Mouse (Mus musculus): ENCODE results near the gene Inhbb.

Gene Inhbb

DNA sequence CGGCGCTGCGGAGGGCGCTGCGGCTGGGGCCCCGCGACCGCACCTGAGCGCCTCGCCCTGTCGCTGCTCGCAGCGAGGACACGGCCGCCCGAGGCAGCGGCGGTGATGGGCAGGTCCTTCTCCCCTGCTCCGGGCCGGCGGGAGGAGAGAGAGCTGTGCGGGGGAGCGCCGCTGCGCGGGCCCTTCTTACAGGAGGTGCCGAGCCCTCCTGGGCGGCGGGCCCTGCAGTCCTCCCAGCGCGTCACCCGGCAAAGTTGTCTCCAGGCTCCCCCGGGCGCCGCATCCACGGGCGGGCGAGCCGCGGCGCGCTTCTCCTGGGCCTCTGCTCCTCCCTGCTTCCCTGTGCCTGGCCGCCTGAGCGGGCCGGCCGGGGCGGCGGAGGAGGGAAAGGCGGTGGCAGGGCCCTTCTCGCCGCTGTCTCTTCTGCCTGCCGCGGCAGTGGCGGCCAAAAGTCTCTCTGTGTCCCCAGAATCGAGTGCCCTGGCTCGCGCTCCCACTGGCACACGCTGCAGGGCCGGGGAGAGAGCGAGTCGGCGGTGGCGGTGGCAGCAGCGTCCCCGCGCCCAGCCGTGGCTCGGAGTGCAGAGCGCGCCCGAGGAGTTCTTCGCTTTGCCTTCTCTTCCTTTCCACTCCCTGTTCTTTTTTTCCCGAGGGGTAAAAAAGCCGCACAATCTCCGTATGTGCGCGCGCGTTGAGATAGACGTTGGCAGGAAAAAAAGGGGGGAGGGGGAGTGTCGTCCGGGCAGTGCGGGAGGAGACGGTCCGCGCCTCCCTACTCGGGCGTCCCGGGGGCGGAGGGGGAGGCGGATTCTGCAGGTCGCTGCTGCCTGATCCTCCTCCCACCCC lies at the start of gene Inhbb:
Inhbb (minus strand) TSS at position 673 of the 846 bp plus-strand sequence.
- peak; percentile 82 for DNase-seq (ENCODE audit: low spot score)

DNA sequence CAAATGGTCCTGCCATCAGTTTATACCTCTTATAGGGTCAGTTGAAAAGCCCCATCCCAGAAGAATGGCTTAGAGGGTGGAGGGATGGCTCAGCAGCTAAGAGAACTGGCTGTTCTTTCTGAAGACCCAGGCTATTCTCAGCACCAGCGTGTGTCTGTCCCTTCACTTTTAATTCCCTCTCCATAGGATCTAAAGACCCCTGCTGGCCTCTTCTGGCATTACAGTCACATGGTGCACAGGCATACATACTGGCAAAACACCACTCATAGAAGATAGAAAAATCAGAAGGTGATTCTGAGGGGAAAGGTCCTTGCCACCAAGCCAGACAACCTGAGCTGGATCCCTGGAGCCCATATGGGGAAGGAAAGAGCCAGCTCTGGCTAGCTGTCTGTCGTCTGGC lies 41.3 kb upstream of the Inhbb start:
- DNase-seq (ENCODE audit: low spot score), result peak; percentile 84

- DNase-seq (ENCODE audit: low spot score), result no peak
These were observed 38.0 kb upstream of the Inhbb start for GRCm38 (mm10) chr1:119460062-119460461.

- DNase-seq (ENCODE audit: low spot score), result peak; percentile 73
These were observed 36.1 kb upstream of the Inhbb start for GRCm38 (mm10) chr1:119457993-119458605.

GRCm38 (mm10) chr1:119457528-119457855 lies 35.4 kb upstream of the Inhbb start:
- DNase-seq (ENCODE audit: low spot score), result no peak

DNA sequence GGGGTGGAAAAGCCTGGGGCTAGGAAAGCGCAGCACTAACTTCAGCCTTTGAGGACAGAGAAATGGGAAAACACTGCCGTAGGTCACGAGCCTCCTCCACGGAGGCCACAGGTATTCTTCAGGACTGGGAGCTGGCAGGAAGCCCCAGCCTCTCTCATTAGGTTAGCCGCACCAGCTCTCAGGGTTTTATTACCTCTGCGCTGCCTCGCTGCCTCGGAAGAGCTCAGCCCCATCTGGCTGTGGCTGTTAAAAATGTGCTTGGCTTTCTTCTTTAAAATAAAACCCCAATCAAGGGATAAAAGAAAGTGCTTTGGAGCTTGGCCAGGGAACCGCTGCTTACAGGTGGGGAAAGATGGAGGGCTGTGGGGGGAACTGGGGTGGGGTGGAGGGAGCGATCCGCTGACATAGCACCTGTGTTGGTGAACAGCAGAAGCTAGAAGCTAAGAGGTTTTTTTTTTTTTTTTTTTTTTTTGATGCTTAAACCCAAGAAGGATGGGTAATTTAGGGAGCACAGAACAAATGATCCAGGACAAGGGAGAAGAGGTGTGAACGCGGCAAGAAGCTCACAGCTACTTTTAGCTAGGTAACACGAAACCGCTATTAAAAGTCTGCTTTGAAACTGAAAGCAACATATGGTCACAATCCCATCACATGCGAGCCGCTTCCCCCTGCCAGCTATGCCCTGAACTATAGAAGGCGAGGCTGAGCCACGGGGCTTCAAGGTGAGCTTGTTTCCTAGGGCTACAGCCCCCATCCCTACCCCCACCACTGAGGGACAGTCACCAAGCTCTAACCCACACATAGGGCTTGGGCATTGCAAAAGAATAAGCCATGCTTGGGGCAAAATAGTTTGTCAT lies 34.9 kb upstream of the Inhbb start:
- no peak for DNase-seq (ENCODE audit: low spot score)

- peak; percentile 69 for DNase-seq (ENCODE audit: low spot score)
These were observed 31.7 kb upstream of the Inhbb start for GRCm38 (mm10) chr1:119453731-119454130.

- no peak for DNase-seq (ENCODE audit: low spot score)
These were observed 29.4 kb upstream of the Inhbb start for GRCm38 (mm10) chr1:119451417-119451816.

- DNase-seq (ENCODE audit: low spot score), result no peak
These were observed 28.8 kb upstream of the Inhbb start for GRCm38 (mm10) chr1:119450651-119451345.

DNA sequence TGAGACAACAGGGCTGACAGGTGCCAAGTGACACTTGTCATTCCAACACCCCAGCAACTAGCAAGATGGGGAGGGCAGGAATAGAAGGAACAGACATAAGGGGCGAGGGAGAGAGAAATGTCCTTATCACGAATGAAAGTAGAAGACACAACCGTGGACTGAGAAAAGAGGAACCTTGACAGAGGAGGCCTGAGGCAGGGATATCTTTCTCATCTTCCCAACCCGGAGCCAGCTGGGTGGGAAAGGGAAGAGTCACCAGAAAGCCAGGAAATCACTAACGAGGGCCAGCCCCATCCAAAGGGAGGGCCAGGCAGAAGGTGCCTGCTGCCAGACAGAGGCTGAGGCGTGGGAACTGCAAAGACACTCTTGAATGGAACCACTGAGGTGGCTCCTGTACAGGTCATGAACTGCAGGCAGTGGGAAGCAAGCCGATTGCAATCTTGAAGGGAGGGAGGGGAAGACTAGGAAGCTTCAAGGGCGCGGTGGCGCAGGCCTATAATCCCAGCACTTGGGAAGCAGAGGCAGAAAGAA lies 24.8 kb upstream of the Inhbb start:
- no peak for DNase-seq (ENCODE audit: low spot score)

DNA sequence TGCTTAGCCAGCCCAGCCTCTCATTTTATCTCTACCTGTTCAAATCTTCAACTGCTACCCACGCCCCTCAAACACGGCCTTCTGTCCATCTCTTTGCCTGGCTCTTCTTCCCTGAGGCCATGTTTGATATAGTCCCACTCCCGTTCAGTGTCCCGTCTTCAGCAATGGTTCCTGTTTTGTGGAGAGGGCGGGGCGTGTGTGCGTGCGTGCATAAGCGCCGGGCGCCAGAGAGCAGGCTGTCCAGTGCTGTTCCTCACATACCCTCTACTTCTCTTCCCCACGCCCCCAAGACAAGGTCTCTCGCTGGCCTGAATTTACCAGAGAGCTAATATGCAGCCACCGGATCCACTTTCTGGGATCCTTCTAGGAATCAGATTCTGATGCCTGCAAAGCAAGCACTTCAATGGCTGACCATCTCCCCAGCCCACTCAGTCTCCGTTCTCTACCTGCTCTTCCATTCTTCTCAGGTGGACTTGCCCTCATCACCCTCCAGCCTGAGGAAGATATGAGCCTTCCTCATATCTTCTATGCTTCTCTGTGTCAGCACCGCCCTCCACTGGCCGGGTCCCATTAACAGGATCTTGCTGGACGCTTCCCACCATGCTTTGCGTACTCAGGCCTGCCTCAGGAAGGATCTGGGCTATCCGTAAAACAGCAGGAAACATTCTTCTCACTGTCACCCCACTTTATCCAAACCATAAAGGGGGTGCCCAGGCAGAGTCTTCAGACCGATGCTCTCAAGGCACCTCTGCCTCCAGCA lies 21.7 kb upstream of the Inhbb start:
- DNase-seq (ENCODE audit: low spot score), result no peak

DNA sequence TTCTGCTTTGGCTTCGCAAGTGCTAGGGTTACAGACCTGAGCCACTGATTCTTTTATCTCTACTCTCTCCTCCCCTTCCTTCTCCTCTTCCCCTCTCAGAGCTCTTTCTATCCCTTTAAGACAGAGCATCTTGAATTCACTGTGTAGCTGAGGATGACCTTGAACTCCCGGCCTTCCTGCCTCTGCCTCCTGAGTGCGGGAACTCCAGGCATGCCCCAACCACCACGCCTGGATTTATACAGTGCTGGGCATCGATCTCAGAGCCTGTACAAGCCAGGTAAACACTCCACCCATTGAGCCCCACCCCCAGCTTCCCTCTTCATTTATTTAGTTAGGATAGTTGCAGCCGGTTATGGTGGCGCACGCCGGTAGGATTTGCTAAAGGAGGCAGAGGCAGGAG lies 20.9 kb upstream of the Inhbb start:
- no peak for DNase-seq (ENCODE audit: low spot score)

DNA sequence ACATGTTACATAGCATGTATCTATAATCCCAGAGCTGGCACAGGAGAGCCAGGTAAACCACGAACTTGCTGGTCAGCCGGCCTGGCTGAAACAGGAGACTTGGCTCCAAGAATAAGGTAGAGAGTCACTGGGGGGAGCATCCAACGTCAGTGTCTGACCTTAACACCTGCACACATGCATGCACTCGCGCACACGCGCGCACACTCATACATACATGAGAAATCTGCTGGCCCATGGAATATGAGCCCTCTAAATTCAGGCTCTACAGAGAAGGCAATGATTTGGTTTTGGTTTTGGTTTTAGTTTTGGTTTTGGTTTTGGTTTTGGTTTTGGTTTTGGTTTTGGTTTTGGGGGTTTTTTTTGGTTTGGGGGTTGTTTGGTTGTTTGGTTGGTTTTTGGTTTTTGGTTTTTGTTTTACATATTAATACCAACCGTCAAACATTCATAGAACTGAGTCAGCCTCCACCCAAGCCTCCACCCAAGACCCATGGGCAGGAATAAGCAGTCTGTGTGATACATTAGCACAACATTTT lies 16.1 kb upstream of the Inhbb start:
- DNase-seq (ENCODE audit: low spot score), result no peak

DNA sequence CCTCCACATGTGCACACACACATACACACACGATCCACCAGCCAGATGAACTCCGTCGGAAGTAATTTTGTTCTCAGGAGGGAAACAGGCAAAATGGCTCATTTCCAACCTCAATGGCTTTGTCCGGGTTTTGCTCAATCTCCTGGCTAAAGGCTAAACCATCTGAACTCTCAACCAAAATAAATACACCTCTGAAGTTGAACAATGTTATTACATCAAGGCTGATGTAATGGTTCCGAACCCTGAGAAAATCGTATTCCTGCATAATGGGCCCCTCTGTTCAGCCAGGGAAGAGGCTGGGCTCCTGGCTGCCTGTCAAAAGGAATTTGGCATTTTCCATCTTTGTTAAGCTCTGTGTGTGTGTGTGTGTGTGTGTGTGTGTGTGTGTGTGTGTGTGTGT lies 15.4 kb upstream of the Inhbb start:
- no peak for DNase-seq (ENCODE audit: low spot score)

DNA sequence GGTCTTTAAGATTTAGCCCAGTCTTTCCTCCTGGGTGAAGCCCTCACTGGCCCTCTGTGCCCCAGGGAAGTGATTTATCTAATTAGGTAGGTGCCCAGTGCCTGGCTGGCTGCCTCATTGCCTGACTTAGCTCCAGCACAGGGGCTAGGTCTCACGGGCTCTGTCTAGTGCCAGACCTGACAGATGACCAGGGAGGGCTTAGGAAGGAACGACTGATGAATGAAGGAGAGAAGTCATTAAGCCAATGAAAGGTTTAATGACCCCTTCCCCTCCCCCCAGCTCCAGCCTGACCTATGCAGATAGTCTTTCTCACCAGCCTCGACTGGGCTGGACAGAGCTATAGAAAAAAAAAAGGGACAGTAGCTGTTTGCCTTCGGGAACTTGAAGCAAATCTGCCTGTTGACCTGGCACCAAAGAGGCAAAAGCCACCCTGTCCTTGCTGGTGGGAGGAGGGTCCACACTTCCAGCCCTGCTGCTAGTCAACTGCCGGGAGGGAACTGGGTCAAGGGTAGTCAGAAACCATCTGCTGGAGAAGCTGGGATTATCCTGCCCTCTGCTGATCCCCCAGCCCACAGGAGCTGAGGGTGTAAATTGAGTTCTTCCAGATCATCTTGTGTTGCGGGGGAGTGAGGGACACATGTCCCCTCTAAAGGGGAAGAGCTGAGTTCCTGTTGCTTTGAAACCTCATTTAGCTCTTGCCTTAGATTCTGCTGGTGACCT lies 2.3 kb upstream of the Inhbb start:
- DNase-seq (ENCODE audit: low spot score), result no peak

DNA sequence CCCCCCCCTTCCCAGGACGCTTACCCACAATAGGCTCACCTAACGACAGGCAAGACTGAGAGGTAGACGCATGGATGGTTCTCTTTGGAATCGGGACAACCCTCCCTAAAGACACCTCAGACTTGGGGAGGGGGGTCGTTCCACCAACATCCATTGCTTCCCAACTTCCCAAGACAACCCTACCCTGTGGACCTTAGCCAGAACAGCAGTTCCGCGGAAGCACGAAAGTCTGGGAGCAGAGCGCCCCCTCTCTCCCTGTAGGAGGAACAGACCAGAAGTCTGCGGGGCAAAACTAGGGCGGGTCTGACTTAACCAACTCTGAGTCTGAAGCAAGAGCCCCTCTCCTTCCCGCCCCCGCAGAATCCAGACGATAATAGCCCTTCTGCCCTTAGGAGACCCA lies 1.5 kb upstream of the Inhbb start:
- peak; percentile 74 for DNase-seq (ENCODE audit: low spot score)

DNA sequence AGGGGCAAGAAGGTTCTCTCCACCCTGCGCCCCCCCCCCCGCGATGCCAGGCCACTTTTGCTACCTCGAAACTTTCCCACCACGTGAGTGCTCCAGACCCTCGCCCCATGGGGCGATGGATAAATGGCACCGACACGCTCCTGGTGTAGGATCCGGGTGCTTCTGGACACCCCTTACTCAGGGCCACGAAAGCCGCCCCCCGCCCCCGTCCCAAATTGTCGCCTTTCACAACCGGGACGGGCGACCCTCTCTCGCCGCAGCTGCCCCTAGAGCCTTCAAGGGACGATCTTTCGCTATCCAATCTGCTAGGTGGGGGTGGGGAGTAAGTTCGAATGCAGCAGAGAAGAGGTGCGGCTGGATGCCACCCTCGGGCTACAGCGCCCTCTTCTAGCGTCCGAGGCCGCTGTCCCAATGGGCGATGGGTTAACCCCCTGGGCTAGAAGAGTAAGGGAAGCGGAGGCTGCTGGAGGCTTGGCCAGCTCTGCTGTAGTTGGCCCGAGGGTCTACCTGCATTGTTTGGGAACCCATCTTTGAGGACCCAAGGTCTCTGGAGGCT lies 490 bp upstream of the Inhbb start:
- peak; percentile 61 for DNase-seq (ENCODE audit: low spot score)

- DNase-seq (ENCODE audit: low spot score), result peak; percentile 70
These were observed 968 bp downstream of the Inhbb start for GRCm38 (mm10) chr1:119420984-119421575.

GRCm38 (mm10) chr1:119420189-119420983 lies 1.7 kb downstream of the Inhbb start:
- no peak for DNase-seq (ENCODE audit: low spot score)

All from testis, postnatal 10 days (tissue).